Mouse (Mus musculus) lung, postnatal 0 days (tissue): ENCODE measurements around the gene Them4.

Source experiments
- CTCF ChIP-seq: IDR thresholded peaks from 2 replicates; pipeline ENCODE4 v1.5.1; 2016; ENCODE audit warnings: antibody characterized with exemption, mild to moderate bottlenecking
- EP300 ChIP-seq: IDR thresholded peaks from 2 replicates; pipeline ENCODE4 v1.6.1; 2016; ENCODE audit warnings: antibody characterized with exemption, mild to moderate bottlenecking, control low read depth

DNA sequence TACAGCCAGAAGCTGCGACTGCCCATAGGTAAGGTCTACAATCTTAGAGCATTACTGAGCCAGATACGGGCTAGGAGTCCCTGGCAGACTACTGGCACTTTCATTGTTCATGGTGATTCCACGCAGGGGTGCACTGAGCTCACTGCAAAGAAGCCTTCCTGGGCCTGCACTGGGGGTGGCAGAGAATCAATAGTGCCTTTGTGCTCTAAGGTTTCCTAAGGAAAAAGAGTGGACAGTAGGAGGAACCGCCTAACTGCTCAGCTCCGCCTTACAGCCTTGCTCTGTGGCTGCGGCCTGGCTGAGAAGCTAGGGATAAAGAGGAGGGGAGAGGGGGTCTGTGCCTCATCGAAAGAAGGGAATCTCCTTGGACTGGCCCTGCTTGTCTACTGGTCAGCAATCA, 52.2 kb downstream of the Them4 start, which contains the start of gene C2cd4d:
- TF ChIP-seq CTCF, result no peak
- TF ChIP-seq EP300, result no peak
